Mouse (Mus musculus) liver, adult (tissue): ENCODE data around the gene Arnt.

Source experiments
- GATA4 ChIP-seq: IDR thresholded peaks from 2 replicates; pipeline ENCODE4 v1.6.1; 2014; ENCODE audit warnings: mild to moderate bottlenecking, low read length; ENCODE audit not compliant: insufficient replicate concordance

The Arnt gene

GRCm38 (mm10) chr3:95434136-95434982 is at the start of gene Arnt:
TSS of gene Arnt (plus strand) at chr3:95434388.
- peak; percentile 78; the same call in 1 of the 2 replicates for TF ChIP-seq GATA4

GRCm38 (mm10) chr3:95385401-95386075 is 48.6 kb upstream of the Arnt start:
- no peak for TF ChIP-seq GATA4

GRCm38 (mm10) chr3:95394385-95394784 is 39.8 kb upstream of the Arnt start:
- no peak for TF ChIP-seq GATA4

DNA sequence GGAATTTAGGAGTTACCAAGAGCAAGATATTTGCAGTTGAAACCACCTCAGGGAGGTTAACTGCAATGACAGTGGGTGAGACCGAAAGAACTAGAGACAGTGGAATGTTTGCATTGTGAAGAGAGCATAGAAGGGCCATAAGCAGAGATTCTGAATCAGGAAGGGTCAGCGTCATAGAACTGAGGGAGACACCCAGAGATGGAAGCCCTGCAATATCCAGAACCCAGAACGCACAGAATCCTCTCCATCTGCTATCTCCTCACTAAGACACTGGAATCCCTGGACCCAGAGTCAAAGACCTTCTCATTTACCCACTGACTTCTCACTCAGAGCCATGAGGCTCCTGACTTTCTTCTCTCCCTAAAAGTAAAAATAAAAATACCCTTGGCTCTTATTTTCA is 31.4 kb upstream of the Arnt start, which contains the start of gene 4930558C23Rik:
4930558C23Rik (minus strand) TSS at position 101 of the 400 bp plus-strand sequence.
- TF ChIP-seq GATA4, result no peak

DNA sequence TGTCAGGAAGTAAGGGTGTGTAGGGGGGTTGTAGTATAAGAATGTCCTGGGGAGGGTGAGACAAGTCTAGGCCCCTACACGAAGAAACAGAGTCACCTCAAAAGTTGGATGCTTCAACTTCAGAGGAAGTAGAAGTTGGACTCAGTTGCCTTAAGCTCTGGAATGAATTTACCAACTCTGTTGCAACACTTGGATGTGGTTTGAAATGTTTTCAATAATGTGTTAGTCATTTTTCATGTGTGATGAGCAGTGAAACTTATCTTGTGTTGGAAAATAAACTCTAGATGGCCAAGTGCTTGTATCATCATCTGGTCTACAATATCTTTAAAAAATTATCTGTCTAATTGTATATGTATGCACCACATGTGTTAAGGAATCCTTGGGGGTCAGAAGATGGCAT is 26.5 kb upstream of the Arnt start:
- TF ChIP-seq GATA4, result no peak

DNA sequence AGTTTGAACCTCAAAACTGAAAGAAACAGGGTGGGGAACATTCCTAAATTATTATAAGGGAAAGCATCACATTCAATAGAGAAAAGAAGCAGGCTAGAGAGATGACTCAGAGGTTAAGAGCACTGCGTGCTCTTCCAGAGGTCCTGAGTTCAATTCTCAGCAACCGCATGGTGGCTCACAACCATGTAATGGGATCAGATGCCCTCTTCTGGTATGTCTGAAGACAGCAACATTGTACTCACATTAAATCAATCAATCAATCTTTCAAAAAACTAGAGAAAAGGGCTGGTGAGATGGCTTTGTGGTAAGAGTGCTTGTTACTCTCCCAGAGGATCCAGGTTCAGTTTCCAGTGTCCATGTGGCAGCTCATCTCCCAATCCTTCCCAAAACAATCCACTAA is 25.3 kb upstream of the Arnt start:
- no peak for TF ChIP-seq GATA4

GRCm38 (mm10) chr3:95412268-95412667 is 21.9 kb upstream of the Arnt start:
- TF ChIP-seq GATA4, result no peak

- no peak for TF ChIP-seq GATA4
Measured at GRCm38 (mm10) chr3:95417866-95418265, 16.3 kb upstream of the Arnt start.

- TF ChIP-seq GATA4, result no peak
Measured at GRCm38 (mm10) chr3:95433301-95433915, 780 bp upstream of the Arnt start.

DNA sequence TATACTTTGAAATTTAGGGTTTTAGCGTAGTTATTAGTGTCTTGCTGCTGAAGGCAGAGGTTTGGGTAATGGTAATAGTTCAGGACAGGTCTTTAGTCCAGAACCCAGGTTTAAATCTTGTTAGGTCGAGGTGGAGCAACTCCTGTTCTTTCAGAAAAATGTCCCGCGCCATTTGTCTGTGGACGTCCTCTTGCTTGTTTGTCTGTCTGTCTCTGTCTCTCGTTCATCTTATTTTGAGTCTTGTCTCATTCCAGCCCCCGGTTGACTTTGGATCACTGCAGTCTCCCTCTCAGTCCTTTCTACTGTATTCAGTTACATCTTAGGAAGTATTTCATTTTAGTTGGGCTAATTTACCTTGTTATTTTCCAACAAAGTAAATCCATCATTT is 789 bp downstream of the Arnt start:
- TF ChIP-seq GATA4, result no peak

- no peak for TF ChIP-seq GATA4
Measured at GRCm38 (mm10) chr3:95435561-95435960, 1.4 kb downstream of the Arnt start.

GRCm38 (mm10) chr3:95439670-95440069 is 5.5 kb downstream of the Arnt start:
- TF ChIP-seq GATA4, result no peak

DNA sequence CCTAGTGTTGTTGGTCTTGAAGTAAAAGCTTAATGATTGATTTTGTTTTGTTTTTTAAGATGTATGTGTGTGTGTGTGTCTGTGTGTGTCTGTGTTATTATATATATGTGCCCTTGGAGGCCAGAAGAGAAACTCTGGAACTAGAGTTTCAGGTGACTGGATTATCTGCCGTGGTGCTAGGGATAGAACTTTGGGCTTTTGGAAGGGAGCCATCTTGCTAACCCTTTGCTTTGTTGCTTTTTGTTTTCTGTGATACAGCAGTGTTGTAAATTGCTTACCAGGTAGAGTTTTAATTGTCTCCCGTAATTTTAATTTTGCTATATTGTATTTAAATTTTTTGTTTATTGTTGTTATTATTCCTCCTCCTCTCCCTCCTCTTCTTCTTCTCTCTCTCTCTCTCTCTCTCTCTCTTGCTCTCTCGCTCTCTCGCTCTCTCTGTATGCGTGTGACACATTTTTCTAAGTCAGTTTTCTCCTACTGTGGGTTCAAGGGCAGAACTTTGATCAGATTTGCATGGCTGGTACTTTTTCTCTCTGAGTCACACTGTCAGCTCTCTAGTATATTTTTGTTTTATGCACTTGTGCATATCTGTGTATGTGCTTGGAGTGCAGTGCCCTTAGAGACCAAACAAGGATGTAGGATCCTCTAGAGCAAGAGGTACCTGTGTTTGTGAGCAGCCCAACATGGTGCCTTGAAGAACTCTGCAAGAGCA is 8.4 kb downstream of the Arnt start:
- no peak for TF ChIP-seq GATA4

- no peak for TF ChIP-seq GATA4
Measured at GRCm38 (mm10) chr3:95445311-95445710, 11.1 kb downstream of the Arnt start.

DNA sequence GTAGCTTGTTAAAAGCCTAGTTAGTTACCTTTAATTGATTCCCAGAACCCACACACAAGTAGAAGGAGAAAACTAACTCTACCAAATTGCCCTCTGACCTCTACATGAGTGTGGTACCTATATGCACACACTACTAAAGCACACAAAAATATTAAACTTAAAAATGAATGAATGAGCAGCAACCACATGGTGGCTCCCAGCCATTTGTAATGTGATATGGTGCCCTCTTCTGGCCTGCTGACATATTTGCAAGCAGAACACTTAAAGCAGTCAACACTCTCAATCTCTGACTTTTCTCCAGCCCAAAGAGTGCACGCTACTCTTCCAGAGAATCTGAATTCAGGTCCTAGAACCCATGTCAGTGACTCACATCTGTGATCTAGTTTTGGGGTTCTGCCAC is 16.2 kb downstream of the Arnt start:
- no peak for TF ChIP-seq GATA4
